Mouse (Mus musculus): ENCODE results near the gene Dact3.

Dact3 gene

GRCm38 (mm10) chr7:16853302-16853831 lies 21.8 kb upstream of the Dact3 start:
- DNase-seq (ENCODE audit: low spot score in 2 of 2) = no peak

GRCm38 (mm10) chr7:16858336-16858735 lies 16.8 kb upstream of the Dact3 start:
- peak in 1 of 2 experiments; percentile 74 for DNase-seq (ENCODE audit: low spot score in 2 of 2)

GRCm38 (mm10) chr7:16859902-16860651 lies 15.0 kb upstream of the Dact3 start:
- peak; percentile 47 to 74 for DNase-seq (ENCODE audit: low spot score in 2 of 2)

- no peak for DNase-seq (ENCODE audit: low spot score in 2 of 2)
These were observed 7.6 kb upstream of the Dact3 start for GRCm38 (mm10) chr7:16867488-16867887.

GRCm38 (mm10) chr7:16869497-16869896 lies 5.6 kb upstream of the Dact3 start:
- DNase-seq (ENCODE audit: low spot score in 2 of 2) = no peak

GRCm38 (mm10) chr7:16871600-16871999 lies 3.5 kb upstream of the Dact3 start:
- DNase-seq (ENCODE audit: low spot score in 2 of 2) = no peak

- DNase-seq (ENCODE audit: low spot score in 2 of 2) = no peak
These were observed 2.6 kb upstream of the Dact3 start for GRCm38 (mm10) chr7:16872478-16872877.

GRCm38 (mm10) chr7:16873392-16873791 lies 1.7 kb upstream of the Dact3 start:
- DNase-seq (ENCODE audit: low spot score in 2 of 2) = no peak

GRCm38 (mm10) chr7:16874190-16874589 lies 927 bp upstream of the Dact3 start:
- peak; percentile 68 to 87 for DNase-seq (ENCODE audit: low spot score in 2 of 2)

GRCm38 (mm10) chr7:16874756-16875309 lies 284 bp upstream of the Dact3 start:
- peak; percentile 95 to 98 for DNase-seq (ENCODE audit: low spot score in 2 of 2)

GRCm38 (mm10) chr7:16875326-16875725 lies 209 bp downstream of the Dact3 start:
- DNase-seq (ENCODE audit: low spot score in 2 of 2) = no peak

GRCm38 (mm10) chr7:16876006-16876405 lies 889 bp downstream of the Dact3 start:
- DNase-seq (ENCODE audit: low spot score in 2 of 2) = no peak

- DNase-seq (ENCODE audit: low spot score in 2 of 2) = no peak
These were observed 1.5 kb downstream of the Dact3 start for GRCm38 (mm10) chr7:16876608-16877007.

- no peak for DNase-seq (ENCODE audit: low spot score in 2 of 2)
These were observed 2.6 kb downstream of the Dact3 start for GRCm38 (mm10) chr7:16877717-16878116.

- no peak for DNase-seq (ENCODE audit: low spot score in 2 of 2)
These were observed 4.9 kb downstream of the Dact3 start for GRCm38 (mm10) chr7:16879796-16880547.

GRCm38 (mm10) chr7:16880615-16881014 lies 5.5 kb downstream of the Dact3 start:
- DNase-seq (ENCODE audit: low spot score in 2 of 2) = no peak

- no peak for DNase-seq (ENCODE audit: low spot score in 2 of 2)
These were observed 8.0 kb downstream of the Dact3 start for GRCm38 (mm10) chr7:16883162-16883561.

GRCm38 (mm10) chr7:16884334-16884733 lies 9.2 kb downstream of the Dact3 start:
- DNase-seq (ENCODE audit: low spot score in 2 of 2) = no peak

GRCm38 (mm10) chr7:16885271-16885776 lies 10.2 kb downstream of the Dact3 start:
- no peak for DNase-seq (ENCODE audit: low spot score in 2 of 2)

GRCm38 (mm10) chr7:16885905-16886304 lies 10.8 kb downstream of the Dact3 start:
- no peak for DNase-seq (ENCODE audit: low spot score in 2 of 2)

- DNase-seq (ENCODE audit: low spot score in 2 of 2) = no peak
These were observed 15.4 kb downstream of the Dact3 start for GRCm38 (mm10) chr7:16890536-16890935.

GRCm38 (mm10) chr7:16890944-16891343 lies 15.8 kb downstream of the Dact3 start:
- no peak for DNase-seq (ENCODE audit: low spot score in 2 of 2)

All from spleen, postnatal 10 days (tissue).